29 mouse cellular contexts compared by ENCODE assay signal in the genomic region with DNA sequence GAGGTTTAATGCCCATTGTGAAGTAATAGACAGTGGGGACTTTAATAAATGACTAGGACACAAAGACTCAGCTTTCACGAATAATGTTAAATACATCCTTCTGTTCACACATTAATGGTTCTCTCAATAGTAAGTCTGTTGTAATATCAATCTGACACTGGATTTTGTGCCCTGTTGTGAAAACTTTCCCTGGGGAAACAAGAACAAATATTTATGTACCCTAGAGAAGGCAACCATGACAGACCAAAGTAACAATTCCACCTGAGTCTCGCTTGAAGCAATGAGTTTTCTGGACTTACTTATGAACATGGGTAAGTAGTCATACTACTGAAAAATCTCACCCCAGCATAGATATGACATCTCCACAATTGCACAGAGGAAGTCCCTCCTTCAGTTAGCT.
"Had no signal": no experiment of that assay in that cellular context is flagged by ENCODE, and none has a peak within 500 bp of the region (broad histone marks: within the 10 kb centered on the region; RNA-seq: fewer than 3 reads in every experiment).

No protein-coding gene starts in this region.

- ATAC-seq: lung, postnatal 0 days; midbrain, embryonic 13.5 days; midbrain, embryonic 15.5 days; midbrain, embryonic 16.5 days had no signal

- DNase-seq: left cerebral cortex, postnatal 4 days; liver, embryonic 13.5 days; lung, adult 18-20 months; lung, adult 2 months; lung, embryonic 14.5 days; lung, postnatal 10 days; lung, postnatal 14 days; lung, postnatal 36 days; midbrain, embryonic 14.5 days had no signal

- H3K9ac ChIP-seq: limb, embryonic 12.5 days; limb, embryonic 13.5 days; limb, embryonic 15.5 days; liver, embryonic 12.5 days; liver, embryonic 13.5 days; liver, embryonic 14.5 days; liver, embryonic 15.5 days; lung, embryonic 14.5 days; lung, embryonic 15.5 days; midbrain, embryonic 12.5 days; midbrain, embryonic 13.5 days; midbrain, embryonic 15.5 days; neural tube, embryonic 12.5 days; neural tube, embryonic 13.5 days had no signal

- H3K4me3 ChIP-seq: left cerebral cortex, adult 2 months; limb, embryonic 10.5 days; limb, embryonic 12.5 days; limb, embryonic 13.5 days; limb, embryonic 15.5 days; liver, embryonic 12.5 days; liver, embryonic 13.5 days; liver, embryonic 15.5 days; lung, embryonic 15.5 days; midbrain, embryonic 10.5 days; midbrain, embryonic 12.5 days; midbrain, embryonic 13.5 days; midbrain, embryonic 15.5 days; myocyte; neural tube, embryonic 12.5 days; neural tube, embryonic 13.5 days had no signal

- H3K9me3 ChIP-seq: limb, embryonic 10.5 days; limb, embryonic 12.5 days; limb, embryonic 13.5 days; limb, embryonic 15.5 days; liver, embryonic 12.5 days; liver, embryonic 13.5 days; liver, embryonic 15.5 days; lung, embryonic 15.5 days; megakaryocyte, embryonic 14.5 days; midbrain, embryonic 10.5 days; midbrain, embryonic 12.5 days; midbrain, embryonic 13.5 days; midbrain, embryonic 15.5 days; neural tube, embryonic 12.5 days; neural tube, embryonic 13.5 days had no signal

- H3K4me2 ChIP-seq: limb, embryonic 12.5 days; limb, embryonic 13.5 days; limb, embryonic 15.5 days; liver, embryonic 12.5 days; liver, embryonic 13.5 days; liver, embryonic 15.5 days; lung, embryonic 14.5 days; lung, embryonic 15.5 days; midbrain, embryonic 12.5 days; midbrain, embryonic 13.5 days; midbrain, embryonic 15.5 days; neural tube, embryonic 12.5 days; neural tube, embryonic 13.5 days had no signal

- H3K36me3 ChIP-seq: limb, embryonic 10.5 days; limb, embryonic 12.5 days; limb, embryonic 13.5 days; limb, embryonic 15.5 days; liver, embryonic 12.5 days; liver, embryonic 13.5 days; liver, embryonic 15.5 days; lung, embryonic 15.5 days; midbrain, embryonic 10.5 days; midbrain, embryonic 12.5 days; midbrain, embryonic 13.5 days; midbrain, embryonic 15.5 days; neural tube, embryonic 12.5 days; neural tube, embryonic 13.5 days had no signal

- H3K27me3 ChIP-seq: limb, embryonic 12.5 days; limb, embryonic 13.5 days; limb, embryonic 15.5 days; liver, embryonic 13.5 days; lung, embryonic 15.5 days; megakaryocyte, embryonic 14.5 days; midbrain, embryonic 12.5 days; midbrain, embryonic 13.5 days; midbrain, embryonic 15.5 days; neural tube, embryonic 12.5 days; neural tube, embryonic 13.5 days had no signal

- H3K27ac ChIP-seq: left cerebral cortex, adult 2 months; limb, embryonic 10.5 days; limb, embryonic 12.5 days; limb, embryonic 13.5 days; limb, embryonic 15.5 days; liver, embryonic 12.5 days; liver, embryonic 13.5 days; liver, embryonic 14.5 days; liver, embryonic 15.5 days; lung, embryonic 15.5 days; macrophage; midbrain, embryonic 10.5 days; midbrain, embryonic 12.5 days; midbrain, embryonic 13.5 days; midbrain, embryonic 15.5 days; neural tube, embryonic 12.5 days; neural tube, embryonic 13.5 days had no signal

- H3K4me1 ChIP-seq: limb, embryonic 13.5 days; limb, embryonic 15.5 days; lung, embryonic 15.5 days; midbrain, embryonic 13.5 days; midbrain, embryonic 15.5 days; neural tube, embryonic 12.5 days; neural tube, embryonic 13.5 days had no signal
